Mouse (Mus musculus): ENCODE measurements around the gene Mgat1.
A peak's percentile ranks its signal among the peaks of the same experiment; 100 is the strongest.

DNA sequence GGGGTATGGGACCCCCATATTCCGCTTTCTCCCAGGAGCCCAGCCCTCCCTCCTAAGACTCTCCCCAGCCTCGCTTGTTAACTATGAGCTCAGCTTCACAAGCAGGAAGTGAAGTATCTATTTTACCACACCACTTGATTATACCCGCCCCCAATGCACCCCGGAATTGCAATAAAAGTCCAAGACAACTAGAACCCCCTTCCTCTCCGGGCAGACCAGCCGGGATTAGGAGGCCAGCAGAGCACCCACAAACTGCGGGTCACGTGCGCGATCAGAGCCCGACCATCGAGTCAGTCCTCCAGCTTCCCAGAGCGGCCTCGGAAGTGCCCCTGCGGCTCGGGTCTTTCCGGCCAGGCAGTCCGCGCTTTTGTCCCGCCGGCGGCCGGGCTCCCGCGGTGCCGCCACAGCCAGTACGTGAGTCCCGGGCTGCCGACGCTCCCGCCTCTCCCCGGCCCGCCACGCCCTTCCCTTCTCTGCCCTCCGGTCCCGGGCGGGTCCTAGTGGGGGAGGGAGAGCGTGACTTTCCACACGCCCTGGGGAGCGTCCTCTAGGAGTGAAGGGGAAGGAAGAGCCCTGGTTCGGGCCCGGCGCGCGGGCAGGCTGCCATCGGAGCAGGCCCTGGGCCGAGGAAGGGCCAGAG, 40.7 kb upstream of the Mgat1 start, which contains the start of gene Zfp62:
- TF ChIP-seq POLR2A (IDR thresholded peaks at IDR 0.05; ENCODE audit: low read depth, low read length) (peak; percentile 47; the same call in 1 of the 2 replicates), CTCF (IDR thresholded peaks at IDR 0.05; ENCODE audit: extremely low read depth, insufficient read depth, insufficient read length, insufficient replicate concordance) (no peak)
